ENCODE assay signal across 8 mouse cellular contexts in genomic region chr3:96500691-96501265, GRCm38 (mm10). TPM values are rescaled to one million over a fixed set of nuclear protein-coding genes. Genes with fewer than 3 reads are reported as not detected.
DNase-seq lines count a peak whose midpoint lies in the region; ATAC-seq and TF ChIP-seq lines count a peak whose summit lies in the region.

No protein-coding gene starts in this region.

- no peaks in the 10 kb centered on the region for H3K27me3 ChIP-seq in hindbrain, embryonic 11.5 days (ENCODE audit: control insufficient read depth, insufficient read depth, low read length)
- no peaks in the 10 kb centered on the region for H3K27me3 ChIP-seq in lung, postnatal 0 days (replicated peaks; ENCODE audit: insufficient read depth, low read length)

- no peaks in the 10 kb centered on the region for H3K36me3 ChIP-seq in hindbrain, embryonic 11.5 days (ENCODE audit: control insufficient read depth, insufficient read depth, low read length)
- H3K36me3 ChIP-seq in lung, postnatal 0 days (ENCODE audit: insufficient read depth, low read length), result no peaks in the 10 kb centered on the region

- no peaks in the 10 kb centered on the region for H3K4me1 ChIP-seq in hindbrain, embryonic 11.5 days (replicated peaks; ENCODE audit: control insufficient read depth, insufficient read depth, low read length)
- H3K4me1 ChIP-seq in lung, postnatal 0 days (ENCODE audit: insufficient read depth, low read depth, low read length), result no peaks in the 10 kb centered on the region

- no peak for TF ChIP-seq CTCF in lung, postnatal 0 days (IDR thresholded peaks at IDR 0.05)

- H3K9me3 ChIP-seq in hindbrain, embryonic 11.5 days (ENCODE audit: control insufficient read depth, low read length), result no peaks in the 10 kb centered on the region
- no peaks in the 10 kb centered on the region for H3K9me3 ChIP-seq in lung, postnatal 0 days (ENCODE audit: low read length)

- H3K4me2 ChIP-seq in hindbrain, embryonic 11.5 days (replicated peaks; ENCODE audit: low read depth, low read length), result peak overlapping the region; percentile 52
- peak overlapping the region; percentile 47 for H3K4me2 ChIP-seq in lung, postnatal 0 days (replicated peaks; ENCODE audit: low read depth, low read length)

- peak; percentile 25 for ATAC-seq in frontal cortex, adult (ENCODE audit: low TSS enrichment)
- ATAC-seq in hindbrain, embryonic 11.5 days (ENCODE audit: low FRiP score), result peak; percentile 82
- ATAC-seq in lung, postnatal 0 days, result peak; percentile 77

- WGBS in hindbrain, embryonic 11.5 days, result under 1% methylated on average over 19 of the region's 19 CpGs
- under 1% methylated on average over 19 of the region's 19 CpGs for WGBS in lung, postnatal 0 days

- DNase-seq in MN1 (ENCODE audit: low spot score), result peak; percentile 91
- peak; percentile 95 for DNase-seq in cerebellum, adult 9-10 months
- peak; percentile 87 for DNase-seq in hindbrain, embryonic 11.5 days (ENCODE audit: low spot score)
- peak; percentile 86 to 89 for DNase-seq in layer of hippocampus, postnatal 10 days (ENCODE audit: low spot score in 2 of 2)
- peak; percentile 89 for DNase-seq in lung, postnatal 0 days (ENCODE audit: low spot score)
- DNase-seq in ovary, postnatal 10 days (ENCODE audit: low spot score), result peak; percentile 81
- peak; percentile 90 for DNase-seq in thymus, postnatal 0 days (ENCODE audit: low spot score)

- H3K9ac ChIP-seq in hindbrain, embryonic 11.5 days (ENCODE audit: low read depth, low read length), result peak overlapping the region; percentile 49
- H3K9ac ChIP-seq in lung, postnatal 0 days (replicated peaks; ENCODE audit: low read depth), result peak overlapping the region; percentile 79

- H3K4me3 ChIP-seq in hindbrain, embryonic 11.5 days (ENCODE audit: low read depth, low read length), result peak overlapping the region; percentile 47
- H3K4me3 ChIP-seq in lung, postnatal 0 days (ENCODE audit: low read depth, low read length), result peak overlapping the region; percentile 79

- peak overlapping the region; percentile 43; the same call in 1 of the 2 replicates for H3K27ac ChIP-seq in hindbrain, embryonic 11.5 days (ENCODE audit: low read depth, low read length)
- peak overlapping the region; percentile 95 for H3K27ac ChIP-seq in lung, postnatal 0 days (ENCODE audit: low read length)

- TF ChIP-seq EP300 in lung, postnatal 0 days (IDR thresholded peaks at IDR 0.05), result 0 out of 2 replicates have a peak, but pooled peaks have one; percentile 55

RNA-seq across cellular contexts. Expression of gene Hfe2, which starts 24.2 kb away (rescaled TPM):
- polyA plus RNA-seq in hindbrain, embryonic 11.5 days (2014; fragmentation: Nextera tagmentation; extraction: Ambion mirVana), result 1.5 and 1.6 TPM in 2 replicates
- total RNA-seq in layer of hippocampus, postnatal 10 days (2021), result under 1 TPM; 0.41 to 0.49 TPM
- polyA plus RNA-seq in lung, postnatal 0 days (2015; fragmentation: Nextera tagmentation; extraction: Ambion mirVana), result 0.27 and 0.35 TPM in 2 replicates
- polyA plus RNA-seq in thymus, postnatal 0 days (2015; fragmentation: Nextera tagmentation; extraction: Ambion mirVana), result 0.13 and 0.18 TPM in 2 replicates

RNA-seq across cellular contexts. Expression of gene BC107364, which starts 48.7 kb away (rescaled TPM):
- polyA plus RNA-seq in hindbrain, embryonic 11.5 days (2014; fragmentation: Nextera tagmentation; extraction: Ambion mirVana), result not detected in 2 replicates
- total RNA-seq in layer of hippocampus, postnatal 10 days (2021), result not detected
- 0.12 and 0.19 TPM in 2 replicates for polyA plus RNA-seq in lung, postnatal 0 days (2015; fragmentation: Nextera tagmentation; extraction: Ambion mirVana)
- 0.46 and 0.55 TPM in 2 replicates for polyA plus RNA-seq in thymus, postnatal 0 days (2015; fragmentation: Nextera tagmentation; extraction: Ambion mirVana)

RNA-seq across cellular contexts. Expression of gene Txnip, which starts 57.0 kb away (rescaled TPM):
- polyA plus RNA-seq in hindbrain, embryonic 11.5 days (2014; fragmentation: Nextera tagmentation; extraction: Ambion mirVana), result 48.9 and 53.4 TPM in 2 replicates
- total RNA-seq in layer of hippocampus, postnatal 10 days (2021), result 10 to 100 TPM; 36.5 to 46.1 TPM
- 468 and 502 TPM in 2 replicates for polyA plus RNA-seq in lung, postnatal 0 days (2015; fragmentation: Nextera tagmentation; extraction: Ambion mirVana)
- 260 TPM in 2 replicates for polyA plus RNA-seq in thymus, postnatal 0 days (2015; fragmentation: Nextera tagmentation; extraction: Ambion mirVana)

Comparison
In these comparisons a context has a peak if more than half of its experiments do, and no peak if none do; other contexts are left out.
1. Peak in every context shown above with its lines: DNase-seq, ATAC-seq, H3K4me3 ChIP-seq and H3K27ac ChIP-seq.
2. ATAC-seq: peak in every context shown above with its lines; median percentile 82 in hindbrain, embryonic 11.5 days; 77 in lung, postnatal 0 days; 25 in frontal cortex, adult.